Mouse (Mus musculus) megakaryocyte, embryonic 14.5 days (primary cell): Measurements from ENCODE around the gene Idh3g.

Experiments
- FLI1 ChIP-seq: IDR thresholded peaks from 2 replicates; pipeline ENCODE4 v1.6.1; 2012; ENCODE audit warnings: low read length, inconsistent platforms, mixed read lengths
- GATA1 ChIP-seq: IDR thresholded peaks from 3 replicates; pipeline ENCODE4 v1.6.1; 2012; ENCODE audit warnings: mixed read lengths, low read length, inconsistent platforms, borderline replicate concordance

DNA sequence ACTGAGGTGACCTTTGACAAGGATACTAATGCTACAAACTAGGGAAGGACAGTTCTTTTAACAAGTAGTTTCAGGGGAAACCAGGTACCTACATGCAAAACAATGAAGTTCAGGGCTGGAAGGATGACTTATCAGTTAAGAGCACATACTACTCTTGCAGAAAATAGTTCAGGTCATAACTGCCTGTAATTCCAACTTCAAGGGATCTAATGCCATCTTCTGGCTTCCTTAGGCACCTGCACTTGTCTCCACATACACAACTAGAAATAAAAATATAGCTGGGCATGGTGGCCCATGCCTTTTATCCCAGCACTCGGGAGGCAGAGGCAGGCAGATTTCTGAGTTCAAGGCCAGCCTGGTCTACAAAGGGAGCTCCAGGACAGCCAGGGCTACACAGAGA lies 37.7 kb downstream of the Idh3g start:
- TF ChIP-seq GATA1 (no peak), FLI1 (no peak)
